Mouse (Mus musculus): ENCODE measurements around the gene Aldh2. TPM values are rescaled to one million over a fixed set of nuclear protein-coding genes. Genes with fewer than 3 reads are reported as not detected.
A peak's percentile ranks its signal among the peaks of the same experiment; 100 is the strongest.
"Not testable (repeated sequence)": the region's sequence is repeated elsewhere in the genome, so short reads cannot be mapped to it uniquely, and the experiment has no call there.

The Aldh2 gene
- polyA plus RNA-seq, 1 experiment from 2014 or later = 36.0 TPM

DNA sequence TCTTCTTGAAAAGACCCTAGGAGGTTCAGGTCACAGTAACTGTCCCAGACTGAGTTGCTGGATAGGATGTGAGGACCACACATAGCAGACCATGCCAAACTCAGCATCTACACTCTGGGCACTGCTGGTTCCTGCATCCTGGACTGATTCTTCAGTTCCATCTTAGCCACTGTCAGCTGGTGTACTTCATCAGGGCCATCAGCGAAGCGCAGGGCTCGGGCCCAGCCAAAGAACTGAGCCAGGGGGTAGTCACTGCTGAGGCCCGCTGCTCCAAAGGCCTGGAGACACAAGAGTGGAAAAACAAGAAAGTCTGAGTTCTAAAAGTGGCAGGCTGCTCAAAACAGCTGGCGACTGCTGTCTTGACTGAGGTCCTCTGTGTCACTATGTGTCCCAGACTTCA, 27.5 kb upstream of the Aldh2 start:
- WGBS = 94% methylated on average over 5 of the region's 5 CpGs
- no peak for DNase-seq (ENCODE audit: low spot score)

DNA sequence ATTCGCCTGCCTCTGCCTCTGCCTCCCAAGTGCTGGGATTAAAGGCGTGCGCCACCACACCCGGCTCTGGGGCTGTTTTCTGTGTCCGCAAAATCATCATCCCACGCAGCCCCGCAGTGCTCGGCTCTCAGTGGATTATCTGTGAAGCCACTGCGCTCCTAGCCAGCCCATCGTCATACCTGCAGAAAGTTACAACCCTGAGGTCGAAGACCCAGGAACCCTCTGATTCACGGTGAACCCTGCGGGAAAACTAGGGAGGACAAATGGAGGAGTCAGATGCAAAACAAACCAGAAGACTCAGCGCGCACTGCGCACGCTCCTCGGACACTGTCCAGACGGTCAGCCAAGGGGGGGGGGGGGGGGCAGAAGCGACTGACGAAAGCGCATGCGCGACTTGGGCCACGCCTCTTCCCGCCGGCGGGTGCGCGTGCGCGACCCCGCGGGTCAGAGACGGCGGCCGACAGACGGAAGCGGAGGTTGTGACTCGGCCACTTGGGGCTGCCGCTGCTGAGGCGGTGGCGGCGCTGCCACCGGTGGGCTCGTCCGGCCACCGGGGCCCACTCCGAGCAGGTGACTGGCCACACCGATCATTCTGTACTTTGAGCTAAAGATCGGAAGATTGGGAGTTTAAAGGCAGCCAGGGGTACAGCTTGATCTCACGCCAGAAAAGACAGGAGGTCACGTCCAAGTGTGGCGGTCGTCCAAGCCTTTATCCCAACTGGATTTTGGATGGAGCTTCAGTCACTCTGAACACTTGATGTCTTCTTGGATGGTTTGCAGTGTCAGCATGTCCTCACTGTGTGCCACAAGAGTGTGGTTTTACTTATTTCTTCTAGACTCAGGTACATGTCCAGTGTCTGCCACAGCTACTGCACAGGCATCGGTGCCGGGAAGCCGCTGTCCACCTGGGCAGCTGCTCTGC, 25.2 kb upstream of the Aldh2 start, which contains the start of gene Acad12:
Gene Acad12 (minus strand): TSS at position 347 of the 922 bp plus-strand sequence.
- Histone ChIP-seq H3K36me3 (ENCODE audit: control insufficient read depth, insufficient read depth, low read length) (no peaks in the 10 kb centered on the region), H3K4me3 (ENCODE audit: low read depth, low read length) (peak within 1 kb of the TSS; percentile 65), H3K27ac (ENCODE audit: low read depth, low read length) (peak within 1 kb of the TSS; percentile 79), H3K9me3 (ENCODE audit: control insufficient read depth, low read length) (no peaks in the 10 kb centered on the region), H3K4me2 (replicated peaks; ENCODE audit: low read depth, low read length) (peak within 1 kb of the TSS; percentile 80), H3K9ac (ENCODE audit: low read depth, low read length) (peak within 1 kb of the TSS; percentile 84), H3K4me1 (replicated peaks; ENCODE audit: control insufficient read depth, insufficient read depth, low read length) (0 out of 2 replicates have a peak, but pooled peaks cover 2% of the 10 kb centered on the region), H3K27me3 (ENCODE audit: control insufficient read depth, insufficient read depth, low read length) (no peaks in the 10 kb centered on the region)
- peak; percentile 92 for ATAC-seq (ENCODE audit: low FRiP score)
- 2% methylated on average over 52 of the region's 58 CpGs for WGBS
- peak; percentile 96 for DNase-seq (ENCODE audit: low spot score)

More for the DNA sequence above, 27.5 kb upstream of the Aldh2 start:
- H3K4me2 ChIP-seq (replicated peaks; ENCODE audit: low read depth, low read length) = no peak overlapping the region
- H3K9me3 ChIP-seq (ENCODE audit: control insufficient read depth, low read length) = no peaks in the 10 kb centered on the region
- ATAC-seq (ENCODE audit: low FRiP score) = no peak
- H3K27ac ChIP-seq (ENCODE audit: low read depth, low read length) = no peak overlapping the region
- no peaks in the 10 kb centered on the region for H3K36me3 ChIP-seq (ENCODE audit: control insufficient read depth, insufficient read depth, low read length)
- H3K4me3 ChIP-seq (ENCODE audit: low read depth, low read length) = no peak overlapping the region
- H3K27me3 ChIP-seq (ENCODE audit: control insufficient read depth, insufficient read depth, low read length) = no peaks in the 10 kb centered on the region
- H3K9ac ChIP-seq (ENCODE audit: low read depth, low read length) = no peak overlapping the region
- 0 out of 2 replicates have a peak, but pooled peaks cover 2% of the 10 kb centered on the region for H3K4me1 ChIP-seq (replicated peaks; ENCODE audit: control insufficient read depth, insufficient read depth, low read length)

DNA sequence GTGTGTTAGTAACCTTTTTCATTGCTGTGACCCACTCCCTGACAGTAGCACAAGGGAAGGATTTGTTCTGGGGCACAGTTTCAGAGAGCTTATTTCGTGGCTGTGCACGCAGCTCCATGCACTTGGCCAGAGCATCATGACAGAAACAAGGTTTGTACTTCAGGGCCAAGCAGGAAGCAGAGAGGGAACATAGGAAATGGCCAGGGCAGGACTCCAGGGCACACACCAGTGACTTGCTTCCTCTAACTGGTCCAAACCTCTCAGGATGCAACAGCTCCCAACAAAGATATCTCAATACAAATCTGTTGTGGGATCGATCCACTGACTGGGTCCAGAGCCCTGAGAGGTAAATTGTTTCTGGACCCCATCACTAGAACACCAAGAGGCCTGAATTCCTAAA, 21.3 kb upstream of the Aldh2 start:
- H3K4me2 ChIP-seq (replicated peaks; ENCODE audit: low read depth, low read length); H3K4me1 ChIP-seq (replicated peaks; ENCODE audit: control insufficient read depth, insufficient read depth, low read length); H3K9me3 ChIP-seq (ENCODE audit: control insufficient read depth, low read length); H3K9ac ChIP-seq (ENCODE audit: low read depth, low read length); H3K27ac ChIP-seq (ENCODE audit: low read depth, low read length); H3K36me3 ChIP-seq (ENCODE audit: control insufficient read depth, insufficient read depth, low read length); H3K27me3 ChIP-seq (ENCODE audit: control insufficient read depth, insufficient read depth, low read length); H3K4me3 ChIP-seq (ENCODE audit: low read depth, low read length); ATAC-seq (ENCODE audit: low FRiP score); DNase-seq (ENCODE audit: low spot score): not testable (repeated sequence)
- 90% methylated on average over 3 of the region's 3 CpGs for WGBS

- no peaks in the 10 kb centered on the region for H3K36me3 ChIP-seq (ENCODE audit: control insufficient read depth, insufficient read depth, low read length)
- no peak overlapping the region for H3K9ac ChIP-seq (ENCODE audit: low read depth, low read length)
- H3K9me3 ChIP-seq (ENCODE audit: control insufficient read depth, low read length) = no peaks in the 10 kb centered on the region
- DNase-seq (ENCODE audit: low spot score) = no peak
- H3K27ac ChIP-seq (ENCODE audit: low read depth, low read length) = no peak overlapping the region
- no peaks in the 10 kb centered on the region for H3K4me1 ChIP-seq (replicated peaks; ENCODE audit: control insufficient read depth, insufficient read depth, low read length)
- H3K4me2 ChIP-seq (replicated peaks; ENCODE audit: low read depth, low read length) = no peak overlapping the region
- WGBS = 90% methylated on average over 6 of the region's 6 CpGs
- H3K4me3 ChIP-seq (ENCODE audit: low read depth, low read length) = no peak overlapping the region
- H3K27me3 ChIP-seq (ENCODE audit: control insufficient read depth, insufficient read depth, low read length) = no peaks in the 10 kb centered on the region
- no peak for ATAC-seq (ENCODE audit: low FRiP score)
These were observed 18.4 kb upstream of the Aldh2 start for GRCm38 (mm10) chr5:121612036-121612435.

DNA sequence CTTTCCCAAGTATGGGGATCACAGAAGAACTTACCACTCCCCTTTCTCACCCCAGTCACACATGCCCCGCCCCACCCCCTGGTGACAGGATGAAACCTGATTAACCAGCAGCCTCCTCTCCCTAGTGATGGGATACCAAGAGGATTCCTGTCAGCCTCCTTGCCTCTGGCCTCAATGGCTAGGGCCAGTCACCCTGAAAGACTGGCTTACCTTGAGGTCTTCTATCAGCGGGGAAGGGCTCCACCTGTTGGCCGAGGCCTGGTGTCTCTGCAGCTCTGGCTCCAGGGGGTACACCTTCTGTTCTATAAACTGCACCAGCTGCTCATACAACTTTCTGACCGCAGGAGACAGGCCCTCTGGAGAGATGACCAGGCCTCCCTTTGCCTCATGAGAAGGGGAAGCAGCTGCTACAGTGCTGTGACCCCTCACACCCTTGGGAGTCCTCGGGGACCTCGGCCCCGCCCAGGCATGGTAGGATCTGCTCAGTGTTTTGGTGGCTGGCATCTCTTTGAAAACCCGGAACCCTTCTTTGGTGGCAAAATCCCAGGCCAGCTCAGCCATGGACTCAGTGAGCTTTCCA, 16.0 kb upstream of the Aldh2 start:
- not testable (repeated sequence) for H3K4me3 ChIP-seq (ENCODE audit: low read depth, low read length); ATAC-seq (ENCODE audit: low FRiP score)
- WGBS = 49% methylated on average over 6 of the region's 8 CpGs

DNA sequence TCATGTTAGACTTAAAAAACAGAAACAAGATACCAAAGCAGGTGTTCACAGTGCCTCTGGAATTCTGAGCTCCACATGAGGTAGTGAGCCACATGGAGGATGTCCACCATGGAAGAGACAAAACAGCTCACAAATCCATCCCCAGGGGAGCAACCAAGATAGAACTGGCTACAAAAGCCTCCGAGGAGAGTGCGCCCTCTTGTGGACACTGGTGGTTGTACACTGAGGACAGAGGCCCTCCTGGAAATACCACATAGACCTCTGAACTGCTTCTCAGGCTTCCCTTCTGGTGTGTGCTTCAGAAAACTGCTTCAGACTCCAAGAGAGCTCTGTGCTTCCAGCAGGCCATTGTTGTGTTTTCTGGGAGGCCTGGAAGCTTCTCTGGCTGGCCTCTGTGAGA, 12.5 kb upstream of the Aldh2 start:
- H3K9me3 ChIP-seq (ENCODE audit: control insufficient read depth, low read length) = no peaks in the 10 kb centered on the region
- no peak overlapping the region for H3K27ac ChIP-seq (ENCODE audit: low read depth, low read length)
- no peaks in the 10 kb centered on the region for H3K4me1 ChIP-seq (replicated peaks; ENCODE audit: control insufficient read depth, insufficient read depth, low read length)
- no peaks in the 10 kb centered on the region for H3K27me3 ChIP-seq (ENCODE audit: control insufficient read depth, insufficient read depth, low read length)
- DNase-seq (ENCODE audit: low spot score) = peak; percentile 85
- WGBS = 6% methylated on average over 2 of the region's 2 CpGs
- H3K9ac ChIP-seq (ENCODE audit: low read depth, low read length) = no peak overlapping the region
- no peaks in the 10 kb centered on the region for H3K36me3 ChIP-seq (ENCODE audit: control insufficient read depth, insufficient read depth, low read length)
- ATAC-seq (ENCODE audit: low FRiP score) = no peak
- no peak overlapping the region for H3K4me3 ChIP-seq (ENCODE audit: low read depth, low read length)
- no peak overlapping the region for H3K4me2 ChIP-seq (replicated peaks; ENCODE audit: low read depth, low read length)

More for the DNA sequence above, 16.0 kb upstream of the Aldh2 start:
- not testable (repeated sequence) for H3K27me3 ChIP-seq (ENCODE audit: control insufficient read depth, insufficient read depth, low read length); H3K27ac ChIP-seq (ENCODE audit: low read depth, low read length); DNase-seq (ENCODE audit: low spot score); H3K9me3 ChIP-seq (ENCODE audit: control insufficient read depth, low read length); H3K9ac ChIP-seq (ENCODE audit: low read depth, low read length); H3K4me2 ChIP-seq (replicated peaks; ENCODE audit: low read depth, low read length); H3K4me1 ChIP-seq (replicated peaks; ENCODE audit: control insufficient read depth, insufficient read depth, low read length); H3K36me3 ChIP-seq (ENCODE audit: control insufficient read depth, insufficient read depth, low read length)

DNA sequence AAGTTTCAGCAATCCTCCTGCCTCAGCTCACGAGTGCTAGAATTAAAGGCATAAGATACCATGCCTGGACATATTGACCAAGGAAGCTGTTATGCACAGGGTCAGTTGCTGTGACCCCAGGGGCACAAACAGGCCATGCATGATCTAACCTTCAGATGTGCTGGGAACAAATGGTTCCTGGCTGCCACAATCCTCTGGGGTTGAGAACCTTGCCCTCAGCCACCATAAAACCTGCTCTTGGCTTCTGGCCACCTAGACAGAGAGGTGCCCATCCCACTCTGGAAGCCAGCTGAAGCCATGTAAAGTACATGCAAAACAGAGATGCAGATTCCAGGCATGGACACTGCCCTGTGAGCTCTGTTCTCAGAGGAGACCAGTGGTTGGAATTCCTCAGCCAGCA, 10.2 kb upstream of the Aldh2 start:
- not testable (repeated sequence) for ATAC-seq (ENCODE audit: low FRiP score); H3K4me1 ChIP-seq (replicated peaks; ENCODE audit: control insufficient read depth, insufficient read depth, low read length)
- 83% methylated on average over 1 of the region's 1 CpGs for WGBS

DNA sequence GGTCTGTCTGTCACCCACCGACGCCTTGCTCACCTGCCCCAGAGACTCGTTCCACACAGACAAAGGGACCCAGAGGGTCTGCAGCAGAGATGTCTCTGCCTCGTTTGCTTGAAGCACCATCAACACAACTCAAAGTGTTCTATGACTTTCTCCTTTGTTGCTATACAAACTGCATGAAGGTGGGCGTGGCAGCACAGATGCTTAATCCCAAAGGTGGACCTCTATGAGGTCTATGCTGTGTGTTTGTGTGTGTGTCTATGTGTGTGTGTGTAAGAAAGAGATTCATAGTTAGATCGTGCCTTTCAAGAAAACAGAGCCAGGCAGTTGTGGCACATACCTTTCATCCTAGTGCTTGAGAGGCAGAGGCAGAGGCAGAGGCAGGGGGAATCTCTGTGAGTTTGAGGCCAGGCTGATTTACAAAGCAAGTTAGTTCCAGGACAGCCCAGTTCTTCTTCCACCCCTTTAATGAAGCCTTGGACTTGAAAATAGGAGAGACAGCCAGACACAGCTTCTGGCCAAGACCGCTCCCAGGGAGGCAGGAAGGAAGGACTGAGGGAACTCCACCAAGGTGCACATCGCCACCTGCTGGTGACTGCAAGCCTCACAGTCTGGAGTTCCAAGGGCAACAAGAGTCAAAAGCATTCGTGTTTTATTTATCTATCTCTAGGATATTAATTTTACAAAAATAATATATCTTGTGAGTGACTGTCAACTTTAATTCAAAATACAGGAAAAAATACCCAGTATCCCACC, 8.1 kb upstream of the Aldh2 start:
- Histone ChIP-seq H3K4me3 (ENCODE audit: low read depth, low read length) (no peak overlapping the region), H3K4me2 (replicated peaks; ENCODE audit: low read depth, low read length) (no peak overlapping the region), H3K27me3 (ENCODE audit: control insufficient read depth, insufficient read depth, low read length) (no peaks in the 10 kb centered on the region), H3K9ac (ENCODE audit: low read depth, low read length) (0 out of 2 replicates have a peak overlapping the region, but pooled peaks have one; percentile 23), H3K36me3 (ENCODE audit: control insufficient read depth, insufficient read depth, low read length) (no peaks in the 10 kb centered on the region), H3K4me1 (replicated peaks; ENCODE audit: control insufficient read depth, insufficient read depth, low read length) (no peaks in the 10 kb centered on the region), H3K9me3 (ENCODE audit: control insufficient read depth, low read length) (no peaks in the 10 kb centered on the region), H3K27ac (ENCODE audit: low read depth, low read length) (no peak overlapping the region)
- ATAC-seq (ENCODE audit: low FRiP score) = no peak
- WGBS = 29% methylated on average over 9 of the region's 9 CpGs
- DNase-seq (ENCODE audit: low spot score) = peak; percentile 90

More for the DNA sequence above, 10.2 kb upstream of the Aldh2 start:
- not testable (repeated sequence) for H3K27me3 ChIP-seq (ENCODE audit: control insufficient read depth, insufficient read depth, low read length); H3K9me3 ChIP-seq (ENCODE audit: control insufficient read depth, low read length); H3K4me2 ChIP-seq (replicated peaks; ENCODE audit: low read depth, low read length); H3K27ac ChIP-seq (ENCODE audit: low read depth, low read length); H3K36me3 ChIP-seq (ENCODE audit: control insufficient read depth, insufficient read depth, low read length); H3K4me3 ChIP-seq (ENCODE audit: low read depth, low read length); DNase-seq (ENCODE audit: low spot score); H3K9ac ChIP-seq (ENCODE audit: low read depth, low read length)

Data from hindbrain, embryonic 11.5 days (tissue).